Mouse (Mus musculus) thymus, postnatal 36 days (tissue): ENCODE measurements around the gene Adgre5.

ENCODE experiments used
- DNase-seq, 2 experiments: peaks; one replicate each; pipeline ENCODE4 v3.0.0; 2022; ENCODE audit warnings: mixed read lengths in 2 of 2

The Adgre5 gene

DNA sequence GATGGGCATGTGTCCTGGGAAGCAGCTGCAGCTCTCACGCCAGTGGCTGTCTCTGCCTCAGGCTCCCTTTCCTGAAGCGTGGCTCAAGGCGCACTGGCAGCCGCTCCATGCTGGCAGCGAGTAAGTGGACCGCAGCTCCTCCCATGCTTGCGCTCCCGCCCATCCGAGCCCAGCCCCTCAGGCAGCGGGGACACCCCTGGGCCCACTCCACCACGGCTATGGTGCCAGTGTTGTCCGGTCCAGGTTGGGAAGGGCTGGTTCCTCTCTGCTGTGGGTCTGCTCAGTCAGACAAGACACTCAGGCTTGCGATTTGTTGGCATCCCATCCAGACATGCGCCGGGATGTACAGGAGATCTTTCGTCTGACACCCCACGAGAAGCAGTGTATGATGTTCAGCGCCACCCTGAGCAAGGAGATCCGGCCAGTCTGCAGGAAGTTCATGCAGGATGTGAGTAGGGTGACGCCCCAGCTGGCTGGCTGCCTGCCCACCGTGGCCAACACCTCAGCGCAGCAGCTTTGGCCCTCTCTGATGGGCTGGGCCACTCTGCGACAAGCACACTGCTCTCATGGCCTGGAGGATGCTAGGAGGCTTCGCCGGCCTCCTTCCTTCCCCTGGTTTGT lies 19.6 kb downstream of the Adgre5 start:
- DNase-seq = peak in 1 of 2 experiments; percentile 27

DNA sequence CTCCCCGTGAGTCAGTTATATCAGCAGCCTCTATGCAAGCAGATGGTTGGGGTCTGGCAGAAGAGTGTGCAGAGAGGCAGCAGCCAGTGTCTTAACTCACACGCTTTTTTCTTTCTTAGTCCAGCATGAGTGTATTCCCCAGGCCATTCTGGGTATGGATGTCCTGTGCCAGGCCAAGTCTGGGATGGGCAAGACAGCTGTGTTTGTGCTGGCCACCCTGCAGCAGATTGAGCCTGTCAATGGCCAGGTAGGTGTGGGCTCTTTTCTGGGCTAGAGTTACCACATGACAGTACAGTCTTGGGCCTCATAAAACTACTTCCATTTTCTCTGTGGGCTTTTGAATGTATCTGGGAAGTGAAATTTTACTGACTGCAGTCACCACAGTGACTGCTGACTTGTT lies 21.4 kb downstream of the Adgre5 start:
- no peak for DNase-seq

DNA sequence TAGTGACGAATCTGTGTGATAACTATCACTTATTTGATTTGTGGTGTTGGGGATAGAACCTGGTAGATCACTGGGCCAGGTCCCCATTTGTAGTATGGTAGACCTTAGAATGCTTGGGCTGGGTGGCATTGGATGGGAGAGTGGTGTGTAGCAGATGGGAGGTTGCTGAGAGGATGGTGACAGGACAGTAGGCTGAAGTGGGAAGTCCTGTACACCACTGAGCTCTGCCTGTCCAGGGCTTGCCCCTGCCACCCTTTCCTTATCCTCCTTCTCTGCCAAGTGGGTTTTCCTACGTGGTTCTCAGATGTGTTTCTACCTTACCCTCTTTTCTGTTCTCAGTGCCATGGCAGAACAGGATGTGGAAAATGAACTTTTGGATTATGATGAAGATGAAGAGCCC lies 22.1 kb downstream of the Adgre5 start:
- DNase-seq = no peak

DNA sequence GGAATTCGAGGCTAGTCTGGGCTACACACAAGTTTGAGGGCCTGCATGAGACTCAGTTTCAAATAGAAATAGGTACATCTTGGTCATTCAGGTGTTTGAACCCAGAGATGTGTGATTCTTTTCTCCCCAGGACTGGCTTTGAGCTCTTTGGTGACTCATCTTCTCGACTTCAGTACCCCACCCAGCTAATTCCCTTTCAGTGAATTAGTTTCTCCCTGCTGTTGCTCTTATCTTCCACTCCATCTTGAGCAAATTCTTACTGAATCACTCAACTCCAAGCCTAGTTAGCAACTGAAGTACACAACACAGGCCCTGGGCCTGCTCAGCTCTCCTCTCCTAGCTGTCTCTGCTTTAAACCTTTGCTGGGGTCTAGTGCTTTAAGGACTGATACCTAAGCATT lies 24.6 kb downstream of the Adgre5 start:
- DNase-seq = no peak

DNA sequence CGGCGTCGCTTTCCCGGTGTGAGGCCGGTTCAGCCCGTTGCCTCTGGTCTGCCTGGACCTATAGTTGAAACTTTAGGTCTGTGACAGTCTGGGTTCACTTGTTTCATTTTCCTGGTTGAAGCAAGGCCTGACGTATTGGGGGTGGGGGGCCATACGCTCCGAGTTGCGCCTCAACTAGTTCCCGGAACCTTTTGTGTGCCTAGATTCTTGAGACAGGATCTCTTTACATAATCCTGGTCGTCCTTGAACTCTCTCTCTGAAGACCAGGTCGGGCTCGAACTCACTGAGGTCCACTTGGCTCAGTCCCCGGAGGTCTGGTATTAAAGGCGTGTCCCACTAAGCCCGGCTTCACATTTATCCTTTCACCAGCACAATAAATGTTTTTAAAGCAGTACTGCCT lies 25.4 kb downstream of the Adgre5 start:
- no peak for DNase-seq

DNA sequence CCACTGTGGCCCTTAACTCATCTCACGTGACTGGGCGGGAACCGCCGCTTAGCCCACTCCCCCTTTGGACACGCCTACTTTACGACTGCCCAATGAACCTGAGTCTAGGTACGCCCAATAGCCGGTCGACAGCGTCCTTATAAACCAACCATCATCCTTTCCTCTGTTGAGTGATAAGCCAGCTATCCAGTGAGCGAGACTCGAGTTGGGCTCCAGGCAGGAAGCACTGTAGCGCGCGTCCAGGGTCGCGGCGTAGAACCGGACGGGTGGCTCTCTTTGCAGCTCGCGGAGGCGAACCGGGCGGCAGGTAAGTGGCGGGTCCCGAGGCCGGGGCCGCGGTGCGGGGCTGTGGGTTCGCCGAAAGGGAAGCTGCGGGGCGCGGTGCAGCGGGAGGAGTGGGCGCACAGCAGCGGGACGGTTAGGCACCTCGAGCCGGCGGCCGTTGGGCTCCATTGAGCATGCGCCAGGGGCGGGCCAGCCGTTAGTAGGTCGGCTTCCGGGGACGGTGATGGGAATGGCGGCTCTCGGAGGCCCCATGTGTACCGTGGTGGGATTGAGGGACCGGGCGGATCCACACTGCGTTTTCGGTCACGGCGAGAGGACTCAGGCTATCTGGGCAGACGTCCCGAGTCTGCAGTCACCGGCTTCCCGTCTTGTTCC lies 26.0 kb downstream of the Adgre5 start, which contains the start of gene Ddx39:
TSS of gene Ddx39 (plus strand) at position 147 of the 660 bp plus-strand sequence.
- DNase-seq = peak; percentile 92 to 96

DNA sequence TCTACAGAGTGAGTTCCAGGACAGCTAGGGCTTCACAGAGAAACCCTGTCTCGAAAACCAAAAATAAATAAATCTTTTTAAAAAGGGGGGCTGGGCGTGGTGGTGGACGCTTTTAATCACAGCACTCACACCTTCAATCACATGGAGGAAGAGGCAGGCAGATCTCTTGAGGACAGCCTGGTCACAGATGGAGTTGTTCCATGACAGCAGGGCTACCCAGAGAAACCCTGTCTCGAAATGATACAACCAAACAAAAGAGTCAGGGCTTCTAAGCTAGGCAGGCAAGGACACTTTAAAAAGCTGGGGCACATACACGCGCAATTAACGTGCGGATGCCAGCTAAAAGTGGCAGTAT lies 26.5 kb downstream of the Adgre5 start:
- DNase-seq = no peak

DNA sequence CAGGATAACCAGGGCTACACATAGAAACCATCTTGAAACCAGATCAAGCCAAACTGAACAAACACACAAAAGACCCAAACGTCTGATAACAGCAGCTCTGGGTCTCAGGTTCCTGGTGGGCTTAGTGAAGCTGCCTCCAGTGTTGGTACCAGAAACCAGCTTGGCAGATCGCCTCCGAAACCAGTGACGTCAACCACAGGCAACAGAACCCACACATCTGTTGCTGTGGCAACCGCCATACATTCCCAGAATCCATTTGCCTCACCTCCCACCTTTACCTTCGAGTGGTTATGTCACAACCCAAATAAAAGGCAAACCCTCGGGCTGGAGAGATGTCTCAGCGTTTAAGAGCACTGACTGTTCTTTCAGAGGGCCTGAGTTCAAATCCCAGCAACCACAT lies 33.6 kb downstream of the Adgre5 start:
- DNase-seq = no peak

DNA sequence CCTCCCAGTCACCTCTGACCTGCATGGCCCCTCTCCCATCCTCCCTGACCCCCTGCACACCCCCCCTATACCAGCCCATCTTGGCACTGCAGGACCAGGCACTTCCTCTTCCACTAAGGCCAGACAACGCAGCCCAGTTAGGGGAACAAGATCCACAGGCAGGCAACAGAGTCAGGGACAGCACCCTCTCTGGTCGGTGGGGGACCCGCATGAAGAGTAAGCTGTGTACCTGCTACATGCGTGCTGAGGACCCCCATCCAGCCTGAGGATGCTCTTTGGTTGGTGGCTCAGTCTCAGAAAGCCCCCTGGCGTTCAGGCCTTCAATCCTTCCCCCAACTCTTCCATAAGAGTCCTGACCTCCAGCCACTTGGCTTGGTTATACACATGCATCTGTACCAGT lies 34.7 kb downstream of the Adgre5 start:
- DNase-seq = no peak

DNA sequence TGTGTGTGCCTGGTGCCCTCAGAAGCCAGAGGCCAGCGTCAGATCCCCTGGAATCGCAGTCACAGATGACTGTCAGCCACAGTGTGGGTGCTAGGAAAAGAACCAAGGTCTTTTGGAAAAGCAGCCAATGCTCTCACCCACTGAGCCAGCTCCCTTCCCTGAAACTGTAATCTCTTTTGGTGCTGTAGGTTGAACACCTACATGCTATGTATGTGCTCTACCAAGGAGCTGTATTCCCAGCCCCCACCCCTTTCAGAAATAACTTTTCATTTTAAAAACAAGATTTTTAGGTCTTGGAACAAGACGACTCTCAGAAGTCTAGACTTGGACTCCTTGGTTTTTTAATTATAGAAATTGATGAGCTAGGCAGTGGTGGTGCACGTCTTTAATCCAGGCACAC lies 37.7 kb downstream of the Adgre5 start:
- DNase-seq = no peak

DNA sequence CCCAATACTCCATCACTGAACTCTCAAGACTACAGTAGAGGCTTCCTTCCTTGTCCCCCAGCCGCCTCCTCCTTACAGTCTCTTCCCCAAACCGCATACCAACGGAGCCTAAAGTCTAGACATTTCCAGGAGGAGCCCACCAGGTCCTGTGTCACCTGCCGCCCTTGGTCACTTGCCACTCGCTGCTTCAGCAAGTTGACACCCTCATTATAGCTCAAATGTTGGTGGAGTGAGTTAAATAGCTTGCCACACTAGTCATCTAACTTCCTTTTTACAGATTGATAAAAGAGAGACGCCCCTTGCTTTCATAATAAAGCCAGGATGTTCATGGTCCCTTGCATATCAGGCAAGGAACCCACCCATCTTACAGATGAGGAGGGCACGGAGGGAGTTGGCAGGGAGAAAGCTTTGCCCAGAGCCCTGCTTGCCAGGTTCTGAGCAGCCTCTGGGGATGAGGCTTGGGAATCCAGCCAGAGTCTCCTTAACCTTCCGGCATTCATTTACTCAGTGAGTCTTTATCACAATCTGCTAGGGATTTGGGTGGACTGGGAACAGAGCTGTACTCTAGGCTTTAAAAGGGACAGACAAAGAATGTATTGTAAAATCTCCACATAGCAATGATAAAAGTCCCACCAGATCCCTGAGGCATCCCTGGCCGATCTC lies 40.6 kb downstream of the Adgre5 start:
- DNase-seq = no peak

DNA sequence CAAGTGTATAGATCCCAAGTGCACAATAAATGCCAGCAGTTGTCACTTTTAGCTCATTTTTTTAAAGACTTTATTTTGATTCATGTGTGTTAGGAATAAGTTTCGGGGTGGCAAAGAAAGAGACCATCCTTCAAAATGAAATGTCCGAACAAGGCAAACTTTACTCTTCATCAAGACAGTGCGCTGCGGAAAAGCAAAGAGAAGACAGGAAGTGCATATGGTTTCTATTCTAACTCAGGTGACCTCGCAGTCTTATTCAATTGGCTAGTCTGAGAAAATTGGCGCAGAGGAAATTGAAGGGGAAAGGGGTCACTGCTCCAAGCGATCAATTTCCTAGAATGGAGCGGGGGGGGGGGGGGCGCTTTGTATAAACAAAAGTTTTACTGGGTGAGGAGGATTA lies 41.6 kb downstream of the Adgre5 start:
- no peak for DNase-seq

DNA sequence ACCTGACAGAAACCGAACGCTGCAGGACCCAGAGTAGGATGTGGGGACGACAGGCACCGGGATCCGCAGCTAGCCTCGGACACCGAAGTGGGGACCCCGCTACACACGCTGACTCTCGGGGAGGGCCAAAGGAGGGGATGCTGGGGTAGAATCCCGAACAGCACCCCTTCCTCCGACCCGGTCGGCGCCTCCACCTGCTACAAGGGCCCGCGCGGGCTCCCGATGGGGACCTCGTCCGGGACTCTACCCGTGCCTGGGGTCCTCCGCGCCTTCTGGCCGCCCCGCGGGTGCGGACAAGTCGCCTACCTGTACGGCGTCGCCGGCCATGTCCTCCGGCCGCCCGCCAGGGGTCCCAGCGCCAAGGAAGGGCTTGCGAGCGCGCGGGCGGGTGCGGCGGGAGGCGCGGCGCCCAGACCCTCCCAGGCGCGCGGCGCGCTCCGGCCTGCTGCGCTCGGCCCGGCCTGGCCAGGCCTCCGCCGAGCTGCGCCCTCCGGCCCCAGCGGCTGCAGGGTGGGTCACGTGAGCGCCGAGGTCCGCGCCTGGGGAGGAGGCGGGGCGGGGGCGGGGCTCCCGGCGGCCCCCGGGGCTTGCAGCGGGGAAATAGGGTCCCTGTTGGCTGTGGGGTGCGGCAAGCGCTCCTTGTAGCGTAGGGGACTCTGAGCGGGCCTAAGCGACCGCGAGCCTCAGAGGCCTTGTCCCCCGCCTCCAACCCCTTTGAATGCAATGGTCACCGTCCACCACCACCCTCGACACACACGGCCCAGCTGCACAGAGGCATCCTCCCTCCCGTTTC lies 42.3 kb downstream of the Adgre5 start, which contains the start of gene Pkn1:
TSS of gene Pkn1 (minus strand) at position 519 of the 793 bp plus-strand sequence.
- DNase-seq = peak; percentile 76 to 81

DNA sequence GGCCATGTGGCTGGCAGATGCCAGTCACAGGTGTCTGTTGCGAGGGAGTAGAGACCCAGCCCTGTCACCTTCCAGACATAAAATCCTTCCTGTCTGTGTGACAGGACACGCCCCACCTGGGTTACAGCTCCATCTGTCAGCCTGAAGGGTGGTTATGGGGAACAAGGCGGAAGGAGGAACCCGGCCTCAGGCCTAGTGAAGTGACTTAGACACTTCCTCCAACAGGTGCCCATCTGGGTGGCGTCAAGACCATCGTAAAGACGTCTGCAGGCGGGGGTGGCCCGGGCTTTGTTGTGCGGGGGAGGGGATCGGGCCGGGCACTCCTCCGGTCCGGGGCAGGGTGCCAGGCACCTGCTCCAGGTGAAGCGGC lies 42.9 kb downstream of the Adgre5 start:
- peak; percentile 76 to 86 for DNase-seq

DNA sequence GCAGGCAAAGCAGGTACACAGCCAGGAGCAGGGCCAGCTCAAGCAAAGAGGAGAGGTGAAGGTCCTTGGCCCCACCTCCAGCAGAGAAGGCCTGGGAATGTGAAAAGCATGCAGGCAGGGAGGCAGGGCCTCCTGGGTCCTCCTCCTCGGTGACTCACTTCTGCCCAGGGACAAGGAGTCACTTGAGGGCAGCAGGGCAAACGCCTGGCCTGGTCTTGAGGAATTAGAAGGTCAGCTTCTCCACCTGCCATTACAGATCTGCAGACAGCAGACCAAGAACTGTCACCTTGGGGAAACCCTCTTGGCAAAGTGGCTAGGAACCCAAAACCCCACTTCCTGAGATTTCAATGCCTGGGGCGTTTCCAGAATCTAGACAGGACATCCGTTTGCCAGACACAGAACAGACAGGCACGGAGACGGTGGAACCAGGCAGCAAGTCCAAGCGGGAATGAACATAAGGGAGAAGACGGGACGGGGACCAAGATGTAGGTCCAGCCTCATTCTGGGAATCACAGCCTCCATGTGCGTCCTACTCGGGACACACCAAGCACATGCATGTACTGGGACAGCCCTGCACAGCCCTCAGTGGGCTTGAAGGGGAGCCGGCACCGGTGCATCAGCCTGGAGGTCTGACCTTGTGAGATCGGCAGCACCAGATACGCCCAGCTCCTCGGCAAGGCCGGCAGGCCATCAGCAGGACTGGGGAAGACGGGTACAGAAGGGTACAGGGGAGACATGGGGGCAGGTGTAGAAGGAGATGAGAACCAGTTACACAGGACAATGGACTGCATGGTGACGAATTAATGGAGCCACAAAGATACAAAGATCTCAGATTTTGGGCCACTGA lies 43.5 kb downstream of the Adgre5 start:
- peak in 1 of 2 experiments; percentile 42 for DNase-seq

DNA sequence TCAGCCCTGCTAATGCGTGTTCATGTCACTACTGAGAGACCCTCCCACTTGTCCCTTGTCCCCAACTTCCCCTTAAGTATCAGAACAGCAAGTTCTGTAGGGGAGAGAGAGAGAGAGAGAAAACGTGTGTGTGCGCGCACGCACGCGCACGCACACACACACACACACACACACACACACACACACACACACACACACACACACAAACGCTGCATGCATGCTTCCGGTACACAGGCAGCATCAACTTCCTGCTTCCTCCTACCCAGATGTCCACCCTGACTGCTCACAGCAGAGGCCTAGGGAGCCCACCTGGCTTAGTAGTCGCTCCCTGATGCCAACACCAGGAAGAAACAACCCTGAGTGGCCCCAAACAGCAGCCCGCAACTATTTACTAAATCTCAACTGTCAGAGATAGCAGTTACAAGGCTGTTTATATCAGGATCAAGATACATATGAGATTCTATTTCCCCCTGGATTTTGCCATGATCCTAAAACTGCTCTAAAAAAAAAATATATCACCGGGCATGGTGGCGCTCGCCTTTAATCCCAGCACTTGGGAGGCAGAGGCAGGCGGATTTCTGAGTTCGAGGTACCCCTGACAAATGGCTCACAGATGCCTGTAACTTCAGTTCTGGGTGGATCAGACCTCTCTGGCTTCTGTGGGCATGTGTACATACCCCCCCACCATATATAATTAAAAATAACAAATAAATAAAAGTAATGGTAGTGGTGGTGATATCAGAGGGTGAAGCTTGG lies 45.6 kb downstream of the Adgre5 start:
- peak; percentile 52 to 69 for DNase-seq

DNA sequence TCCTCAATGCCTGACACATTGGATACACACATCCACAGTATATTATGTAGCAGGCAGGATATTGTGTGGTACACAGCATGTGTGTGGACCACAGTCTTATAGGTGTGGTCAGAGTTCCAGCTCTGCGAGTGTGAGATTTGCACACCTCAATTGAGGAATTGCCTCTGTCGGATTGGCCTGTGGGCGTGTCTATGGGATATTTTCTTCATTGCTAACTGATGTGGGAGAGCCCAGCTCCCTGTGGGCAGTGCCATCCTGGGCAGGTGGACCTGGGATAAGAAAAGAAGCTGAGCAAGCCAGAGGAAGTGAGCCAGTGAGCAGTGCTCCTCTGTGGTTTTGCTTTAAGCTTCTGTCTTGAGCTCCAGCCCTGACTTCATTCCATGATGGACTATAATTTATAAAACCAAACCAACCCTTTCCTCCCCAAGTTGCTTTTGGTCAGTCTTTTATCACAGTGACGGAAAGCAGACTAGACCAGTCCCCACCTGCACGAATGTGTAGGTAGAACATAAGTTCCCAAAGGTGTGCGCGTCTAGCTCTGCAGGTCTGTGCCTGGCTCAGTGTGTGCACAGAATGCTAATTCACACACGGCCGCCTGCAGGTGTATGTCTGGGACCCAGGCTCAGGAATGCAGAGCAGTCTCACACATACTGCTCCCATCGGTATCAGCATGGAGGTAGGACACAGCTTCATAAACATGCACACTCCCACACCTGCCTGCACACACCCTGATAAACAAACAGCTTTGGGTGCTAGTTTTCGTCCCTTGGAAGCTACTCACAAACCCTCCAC lies 46.6 kb downstream of the Adgre5 start:
- DNase-seq = no peak

DNA sequence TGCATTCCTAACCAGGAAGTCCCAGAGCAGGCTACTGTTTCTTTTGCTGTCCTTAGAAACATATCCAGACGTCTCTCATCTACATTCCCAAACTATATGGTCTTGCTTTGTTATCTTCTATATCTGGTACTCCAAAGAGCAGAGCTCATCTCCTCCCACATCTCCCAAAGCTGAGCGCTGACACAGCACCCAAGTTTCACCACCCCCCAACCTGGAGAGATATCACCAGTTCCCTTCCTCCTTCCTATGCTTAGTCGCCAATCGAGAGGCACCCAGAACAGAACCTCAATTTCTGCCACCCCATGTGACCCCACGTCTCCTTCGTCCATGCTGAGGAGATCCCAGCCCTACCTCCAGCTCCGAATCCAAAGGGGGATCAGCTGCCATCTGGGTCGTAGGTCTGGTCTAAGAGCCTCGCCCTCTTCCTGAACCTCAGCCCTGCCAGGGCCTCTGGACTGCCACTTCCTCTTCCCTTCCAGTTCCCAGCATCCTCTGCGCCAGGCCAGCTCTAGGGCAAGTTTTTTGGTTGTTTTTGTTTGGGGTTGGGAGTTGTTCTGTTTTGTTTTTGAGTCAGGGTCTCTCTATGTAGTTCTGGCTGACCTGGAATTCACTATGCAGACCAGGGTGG lies 47.4 kb downstream of the Adgre5 start:
- peak; percentile 34 to 52 for DNase-seq

DNA sequence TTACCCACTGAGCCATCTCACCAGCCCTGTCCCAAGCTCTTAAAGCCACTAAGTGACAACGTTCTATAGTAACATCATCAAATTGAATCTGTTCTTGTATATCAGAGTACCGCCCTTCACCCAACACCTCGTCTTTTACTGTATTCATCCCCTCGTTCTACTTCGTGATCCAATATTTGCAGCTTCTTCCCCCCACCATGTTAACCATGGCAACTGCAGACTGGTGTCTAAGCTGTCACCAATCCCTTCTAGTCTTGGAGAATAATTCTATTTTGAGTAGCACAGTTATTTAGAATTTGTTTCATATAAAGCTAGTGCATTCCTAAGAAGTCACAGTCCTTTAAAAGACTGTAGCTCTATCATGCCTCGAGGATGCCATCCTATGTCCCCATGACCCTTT lies 51.9 kb downstream of the Adgre5 start:
- DNase-seq = no peak

DNA sequence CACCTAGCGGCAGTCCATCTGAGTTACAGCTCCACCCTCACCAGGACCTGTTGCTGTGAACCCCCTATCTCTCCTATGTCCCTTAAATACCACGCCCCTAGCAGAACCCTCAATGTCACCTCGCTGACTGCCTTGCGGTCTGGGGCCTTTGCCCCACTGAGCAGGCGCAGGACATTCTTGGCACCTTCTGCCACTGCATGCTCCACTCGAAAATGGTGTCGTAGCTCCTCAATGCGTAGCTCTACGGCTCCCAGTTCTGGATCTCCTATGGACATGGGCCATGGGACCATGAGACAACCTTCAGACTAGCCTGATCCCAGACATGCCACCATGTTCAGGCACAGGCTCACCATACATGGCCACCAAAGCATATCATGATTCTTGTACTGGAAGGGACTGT lies 56.6 kb downstream of the Adgre5 start:
- no peak for DNase-seq
